Mouse (Mus musculus) CH12.LX (cell line): ENCODE measurements around the gene Cntfr. TPM values are rescaled to one million over a fixed set of nuclear protein-coding genes. Genes with fewer than 3 reads are reported as not detected.

Experiments used
- DNase-seq: peaks from one replicate; pipeline ENCODE4 v3.0.0-alpha.2; 2013; ENCODE audit errors: extremely low read depth
- H3K27ac ChIP-seq: 2 replicates; pipeline ENCODE4 v1.5.1; 2012; ENCODE audit warnings: low read depth, mild to moderate bottlenecking, control low read depth, moderate library complexity; ENCODE audit not compliant: insufficient read depth
- H3K27me3 ChIP-seq: replicated peaks from 2 replicates; pipeline ENCODE3; 2012; ENCODE audit warnings: inconsistent platforms
- H3K36me3 ChIP-seq, 2 experiments: replicated peaks in 1 of 2; 2 replicates each; pipeline versions ENCODE3 to v1.6.1; 2012; ENCODE audit warnings: inconsistent platforms in 1 of 2, low read length in 1 of 2, mild to moderate bottlenecking in 1 of 2, mixed read lengths in 1 of 2, moderate library complexity in 1 of 2; ENCODE audit not compliant: control insufficient read depth in 1 of 2, insufficient read depth in 1 of 2
- H3K4me1 ChIP-seq, 2 experiments: 2 replicates each; pipeline ENCODE4 v1.6.1; 2012; ENCODE audit warnings: inconsistent platforms in 1 of 2, moderate library complexity in 1 of 2; ENCODE audit not compliant: insufficient read depth in 2 of 2, control insufficient read depth in 1 of 2
- H3K4me2 ChIP-seq: 2 replicates; pipeline ENCODE4 v1.6.1; 2012; ENCODE audit warnings: low read depth, mild to moderate bottlenecking, control low read depth; ENCODE audit not compliant: poor library complexity, insufficient read depth, severe bottlenecking
- H3K4me3 ChIP-seq, 3 experiments: fragments of 150-350 bp in 1 of 3; sonication (generic) in 1 of 3; replicated peaks in 1 of 3; 2 replicates each; pipeline versions ENCODE3 to v1.5.1; 2011 to 2012; ENCODE audit warnings: low read depth in 2 of 3, low read length in 2 of 3, mild to moderate bottlenecking in 2 of 3, moderate library complexity in 2 of 3, control low read depth in 1 of 3, improper control_type of control experiment in 1 of 3, inconsistent platforms in 1 of 3, mixed read lengths in 1 of 3; ENCODE audit not compliant: poor library complexity in 1 of 3
- H3K79me2 ChIP-seq: replicated peaks from 2 replicates; pipeline ENCODE4 v1.6.1; 2012; ENCODE audit warnings: mild to moderate bottlenecking, moderate library complexity; ENCODE audit not compliant: control insufficient read depth, poor library complexity, insufficient read depth, severe bottlenecking; ENCODE audit errors: extremely low read depth
- H3K9ac ChIP-seq: 2 replicates; pipeline ENCODE4 v1.6.1; 2012; ENCODE audit warnings: low read depth, mild to moderate bottlenecking, control low read depth, moderate library complexity; ENCODE audit not compliant: insufficient read depth
- H3K9me3 ChIP-seq: replicated peaks from 2 replicates; pipeline ENCODE3; 2012; ENCODE audit warnings: low read length, inconsistent platforms, mixed read lengths
- BHLHE40 ChIP-seq: IDR thresholded peaks from 2 replicates; pipeline ENCODE4 v1.6.1; 2011; ENCODE audit warnings: mild to moderate bottlenecking, low read depth, low read length, improper control_type of control experiment
- CHD1 ChIP-seq: IDR thresholded peaks from 2 replicates; pipeline ENCODE4 v1.6.1; 2012; ENCODE audit warnings: low read depth, low read length, improper control_type of control experiment, inconsistent platforms
- CTCF ChIP-seq, 2 experiments: IDR thresholded peaks in 1 of 2; conservative IDR thresholded peaks in 1 of 2; 2 replicates each; pipeline ENCODE4 v1.5.1; 2011 to 2012; ENCODE audit warnings: low read depth in 2 of 2, low read length in 2 of 2, improper control_type of control experiment in 1 of 2, inconsistent platforms in 1 of 2, mild to moderate bottlenecking in 1 of 2, moderate library complexity in 1 of 2
- E2F4 ChIP-seq: IDR thresholded peaks from 2 replicates; pipeline ENCODE4 v1.6.1; 2011; ENCODE audit warnings: low read depth, low read length, improper control_type of control experiment; ENCODE audit not compliant: insufficient replicate concordance
- GABPA ChIP-seq: IDR thresholded peaks from 2 replicates; pipeline ENCODE4 v1.6.1; 2012; ENCODE audit warnings: low read depth, low read length, improper control_type of control experiment, inconsistent platforms; ENCODE audit not compliant: insufficient replicate concordance
- IRF4 ChIP-seq: IDR thresholded peaks from 2 replicates; pipeline ENCODE4 v1.6.1; 2014; ENCODE audit warnings: low read depth, mild to moderate bottlenecking, inconsistent platforms, low read length, improper control_type of control experiment
- JUN ChIP-seq: IDR thresholded peaks from 2 replicates; pipeline ENCODE4 v1.6.1; 2011; ENCODE audit warnings: low read depth, mild to moderate bottlenecking, low read length, improper control_type of control experiment, moderate library complexity; ENCODE audit not compliant: insufficient read depth
- JUND ChIP-seq: conservative IDR thresholded peaks from 2 replicates; pipeline ENCODE4 v1.6.1; 2011; ENCODE audit warnings: low read depth, low read length, improper control_type of control experiment
- KAT2A ChIP-seq: IDR thresholded peaks from 2 replicates; pipeline ENCODE4 v1.6.1; 2012; ENCODE audit warnings: low read length, improper control_type of control experiment, inconsistent platforms; ENCODE audit not compliant: insufficient replicate concordance
- MAZ ChIP-seq: IDR thresholded peaks from 2 replicates; pipeline ENCODE4 v1.6.1; 2012; ENCODE audit warnings: low read depth, mild to moderate bottlenecking, inconsistent platforms, low read length, improper control_type of control experiment, moderate library complexity
- MEF2A ChIP-seq: IDR thresholded peaks from 2 replicates; pipeline ENCODE4 v1.6.1; 2014; ENCODE audit warnings: low read depth, mild to moderate bottlenecking, inconsistent platforms, low read length, improper control_type of control experiment, borderline replicate concordance
- NRF1 ChIP-seq: IDR thresholded peaks from 2 replicates; pipeline ENCODE4 v1.6.1; 2014; ENCODE audit warnings: low read depth, mild to moderate bottlenecking, inconsistent platforms, low read length, improper control_type of control experiment, moderate library complexity
- RAD21 ChIP-seq: IDR thresholded peaks from 2 replicates; pipeline ENCODE4 v1.6.1; 2011; ENCODE audit warnings: low read depth, mild to moderate bottlenecking, low read length, improper control_type of control experiment, moderate library complexity
- SIN3A ChIP-seq: IDR thresholded peaks from 2 replicates; pipeline ENCODE4 v1.6.1; 2012; ENCODE audit warnings: low read length, improper control_type of control experiment, inconsistent platforms
- SMC3 ChIP-seq: IDR thresholded peaks from 2 replicates; pipeline ENCODE4 v1.6.1; 2011; ENCODE audit warnings: low read depth, low read length, improper control_type of control experiment
- TBP ChIP-seq: conservative IDR thresholded peaks from 2 replicates; pipeline ENCODE4 v1.6.1; 2011; ENCODE audit warnings: low read depth, low read length, improper control_type of control experiment
- UBTF ChIP-seq: IDR thresholded peaks from 2 replicates; pipeline ENCODE4 v1.6.1; 2012; ENCODE audit warnings: low read depth, mild to moderate bottlenecking, inconsistent platforms, low read length, improper control_type of control experiment, moderate library complexity
- USF2 ChIP-seq: conservative IDR thresholded peaks from 2 replicates; pipeline ENCODE4 v1.6.1; 2011; ENCODE audit warnings: low read depth, low read length, improper control_type of control experiment
- ZC3H11A ChIP-seq: IDR thresholded peaks from 2 replicates; pipeline ENCODE4 v1.6.1; 2012; ENCODE audit warnings: low read depth, mild to moderate bottlenecking, inconsistent platforms, low read length, improper control_type of control experiment
- ZMIZ1 ChIP-seq: IDR thresholded peaks from 2 replicates; pipeline ENCODE4 v1.6.1; 2012; ENCODE audit warnings: low read depth, mild to moderate bottlenecking, inconsistent platforms, low read length, improper control_type of control experiment
- ZNF384 ChIP-seq: IDR thresholded peaks from 2 replicates; pipeline ENCODE4 v1.6.1; 2012; ENCODE audit warnings: low read depth, low read length, improper control_type of control experiment, inconsistent platforms
- dilution Hi-C: fragments of 300-500 bp; cut with MboI; formaldehyde crosslinking; loops from 2 replicates; pipeline ENCODE4 v1.14.3; 2020; ENCODE audit warnings: low sequenced_read_pairs; ENCODE audit not compliant: extremely low pct_unique_long_range_greater_than_20kb, extremely low pct_ligation_motif_present
- in situ Hi-C: fragments of 300-500 bp; cut with MboI; formaldehyde crosslinking; loops from 3 replicates; pipeline ENCODE4 v1.14.3; 2019; ENCODE audit warnings: low sequenced_read_pairs, low pct_ligation_motif_present, low pct_unique_long_range_greater_than_20kb, mixed read lengths
- polyA plus RNA-seq: library from polyadenylated mRNA; unstranded; fragments of >175 nt; gene quantifications from 2 replicates; pipeline ENCODE4 v1.2.1, GENCODE M21; 2012; ENCODE audit warnings: low read depth; ENCODE audit not compliant: insufficient read length
- total RNA-seq, 2 experiments: library from RNA; depleted of rRNA; stranded (reverse); fragments of 300-350 nt in 1 of 2; fragments of >200 nt in 1 of 2; gene quantifications; 2 replicates each; pipeline ENCODE4 v1.2.3; 2012 to 2014

The Cntfr gene
- total and polyA plus RNA-seq, 3 experiments, result not detected

- Histone ChIP-seq H3K9me3 (no peaks in the 10 kb centered on the region), H3K4me2 (no peak overlapping the region), H3K27ac (no peak overlapping the region)
- in situ Hi-C loops, result no loop called here
- TF ChIP-seq RAD21 (no peak), BHLHE40 (no peak), ZMIZ1 (no peak), JUN (no peak), GABPA (no peak), E2F4 (no peak), ZC3H11A (no peak), MAZ (no peak), UBTF (no peak), CHD1 (no peak), ZNF384 (no peak), IRF4 (no peak)
- TF ChIP-seq, all 38 proteins: peak for 0
- Histone ChIP-seq H3K36me3 (no peaks in the 10 kb centered on the region), H3K79me2 (no peaks in the 10 kb centered on the region), H3K4me1 (peaks cover 7 to 12% of the 10 kb centered on the region in 2 experiments), H3K9ac (no peak overlapping the region), H3K4me3 (no peak overlapping the region), H3K27me3 (peaks cover 94% of the 10 kb centered on the region)
- dilution Hi-C loops, result no loop called here
- no peak for DNase-seq
Observed at GRCm38 (mm10) chr4:41662723-41663122, 34.2 kb downstream of the Cntfr start.

- Histone ChIP-seq H3K79me2 (no peaks in the 10 kb centered on the region), H3K9ac (no peak overlapping the region), H3K36me3 (no peaks in the 10 kb centered on the region), H3K27ac (no peak overlapping the region), H3K4me1 (peaks cover 7 to 12% of the 10 kb centered on the region in 2 experiments), H3K4me3 (no peak overlapping the region), H3K27me3 (peaks cover 96% of the 10 kb centered on the region), H3K4me2 (no peak overlapping the region), H3K9me3 (no peaks in the 10 kb centered on the region)
- dilution Hi-C loops (no loop called here), in situ Hi-C loops (no loop called here)
- DNase-seq, result no peak
- no peak for TF ChIP-seq SMC3
- TF ChIP-seq RAD21, result no peak
- no peak for TF ChIP-seq E2F4
- TF ChIP-seq TBP, result no peak
- no peak for TF ChIP-seq ZMIZ1
- no peak for TF ChIP-seq CTCF (conservative IDR thresholded peaks at IDR 0.05 in 1 of 2, IDR thresholded peaks at IDR 0.05 in 1 of 2; ENCODE audit: low read depth in 2 of 2, low read length in 2 of 2)
- TF ChIP-seq JUND, result no peak
- TF ChIP-seq KAT2A, result no peak
- TF ChIP-seq MAZ, result no peak
- TF ChIP-seq USF2, result no peak
- no peak for TF ChIP-seq MEF2A
- TF ChIP-seq SIN3A, result no peak
- no peak for TF ChIP-seq NRF1
Observed at GRCm38 (mm10) chr4:41660851-41661430, 35.9 kb downstream of the Cntfr start.
